Mouse (Mus musculus): ENCODE measurements around the gene Fam216a.

DNA sequence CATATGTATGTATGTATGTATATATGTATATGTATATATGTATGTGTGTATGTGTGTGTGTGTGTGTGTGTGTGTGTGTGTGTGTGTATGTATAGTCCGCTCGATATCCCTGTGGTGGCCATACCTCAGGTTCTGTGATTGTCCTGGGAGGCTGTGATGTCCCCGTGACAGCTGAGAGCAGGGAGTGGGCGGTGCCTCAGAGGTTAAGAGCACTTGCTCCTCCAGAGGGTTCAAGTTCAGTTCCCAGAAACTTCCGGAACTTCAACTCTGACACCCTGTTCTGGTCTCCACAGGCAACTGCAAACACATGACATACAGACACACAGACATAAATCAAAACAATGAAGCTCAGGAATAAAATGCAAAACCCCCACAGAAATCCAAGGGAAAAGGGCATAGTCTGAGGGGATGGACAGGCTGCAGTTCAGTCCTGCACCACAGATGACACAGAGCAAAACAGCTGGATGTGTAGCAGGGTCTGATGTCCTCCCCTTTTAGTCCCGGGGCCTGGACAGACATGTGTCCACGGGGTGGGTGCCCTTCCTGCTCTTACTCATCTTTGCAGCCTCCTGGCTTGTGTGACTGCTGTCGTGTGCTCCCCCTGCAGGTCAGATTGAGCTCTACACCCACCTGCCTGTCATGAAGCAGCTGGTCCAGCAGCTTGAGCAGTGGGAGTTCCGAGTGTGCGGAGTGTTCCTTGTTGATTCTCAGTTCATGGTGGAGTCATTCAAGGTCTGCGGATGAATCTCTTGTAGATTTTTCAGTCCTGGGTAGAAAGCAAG, 7.4 kb upstream of the Fam216a start:
- TF ChIP-seq CHD1 (IDR thresholded peaks at IDR 0.05; ENCODE audit: low read depth, low read length), result no peak
- TF ChIP-seq EP300 (IDR thresholded peaks at IDR 0.05; ENCODE audit: low read length), result no peak
- no peak for TF ChIP-seq POLR2A (IDR thresholded peaks at IDR 0.05; ENCODE audit: low read depth, low read length)
- no peak for TF ChIP-seq TBP (conservative IDR thresholded peaks at IDR 0.05; ENCODE audit: low read depth, low read length)
- peak; percentile 79 to 84 for TF ChIP-seq CTCF (conservative IDR thresholded peaks at IDR 0.05 in 1 of 2, IDR thresholded peaks at IDR 0.05 in 1 of 2; ENCODE audit: low read depth in 2 of 2, low read length in 2 of 2)
- TF ChIP-seq JUND (conservative IDR thresholded peaks at IDR 0.05; ENCODE audit: low read depth, low read length), result no peak
- TF ChIP-seq MYC (IDR thresholded peaks at IDR 0.05; ENCODE audit: low read depth, low read length), result 0 out of 2 replicates have a peak, but pooled peaks have one; percentile 19
- no peak for TF ChIP-seq ZNF384 (IDR thresholded peaks at IDR 0.05; ENCODE audit: low read depth, low read length)
- no peak for TF ChIP-seq MEF2A (IDR thresholded peaks at IDR 0.05; ENCODE audit: borderline replicate concordance, low read depth, low read length)
- no peak for TF ChIP-seq ZMIZ1 (IDR thresholded peaks at IDR 0.05; ENCODE audit: low read depth, low read length)
- no peak for TF ChIP-seq UBTF (IDR thresholded peaks at IDR 0.05; ENCODE audit: low read depth, low read length)
- TF ChIP-seq E2F4 (IDR thresholded peaks at IDR 0.05; ENCODE audit: insufficient replicate concordance, low read depth, low read length), result no peak
- no peak for TF ChIP-seq MAX (IDR thresholded peaks at IDR 0.05; ENCODE audit: low read length)
- TF ChIP-seq MAZ (IDR thresholded peaks at IDR 0.05; ENCODE audit: low read depth, low read length), result no peak

Data from CH12.LX (cell line).